Mouse (Mus musculus): ENCODE measurements at regions not wholly inside any gene's neighbourhood (a gene's known extent, or its start where the extent isn't known, plus 50 kb on each side); places are given as distances from the start of the nearest gene placed in this dataset.
"Not testable (repeated sequence)": the region's sequence is repeated elsewhere in the genome, so short reads cannot be mapped to it uniquely, and the experiment has no call there.

- no peaks in the 10 kb centered on the region for H3K79me3 ChIP-seq (ENCODE audit: low read depth)
- H3K4me3 ChIP-seq (ENCODE audit: insufficient read depth, poor library complexity, severe bottlenecking), result no peak overlapping the region
- no peaks in the 10 kb centered on the region for H3K79me2 ChIP-seq (ENCODE audit: control insufficient read depth, insufficient read depth)
- H3ac ChIP-seq (ENCODE audit: control insufficient read depth, insufficient read length, low read depth), result no peak overlapping the region
- no peaks in the 10 kb centered on the region for H3K36me3 ChIP-seq (ENCODE audit: control insufficient read depth, insufficient read depth)
- no peaks in the 10 kb centered on the region for H3K27me3 ChIP-seq (ENCODE audit: control insufficient read depth, insufficient read depth, insufficient read length)
- no peak for TF ChIP-seq CEBPB (IDR thresholded peaks at IDR 0.05; ENCODE audit: low read depth)
- TF ChIP-seq MYOD1 (IDR thresholded peaks at IDR 0.05; ENCODE audit: control insufficient read depth, insufficient read length, low read depth), result no peak
- TF ChIP-seq MYOG (IDR thresholded peaks at IDR 0.05; ENCODE audit: control insufficient read depth, extremely low read depth, insufficient read length), result no peak
Observed at GRCm38 (mm10) chr8:31714077-31714458, 1714.4 kb upstream of the 5930422O12Rik start.

- no peaks in the 10 kb centered on the region for H3K36me3 ChIP-seq (ENCODE audit: control insufficient read depth, insufficient read depth)
- no peaks in the 10 kb centered on the region for H3K79me2 ChIP-seq (ENCODE audit: control insufficient read depth, insufficient read depth)
- no peak overlapping the region for H3K4me3 ChIP-seq (ENCODE audit: insufficient read depth, poor library complexity, severe bottlenecking)
- no peaks in the 10 kb centered on the region for H3K27me3 ChIP-seq (ENCODE audit: control insufficient read depth, insufficient read depth, insufficient read length)
- H3ac ChIP-seq (ENCODE audit: control insufficient read depth, insufficient read length, low read depth), result no peak overlapping the region
- H3K79me3 ChIP-seq (ENCODE audit: low read depth), result no peaks in the 10 kb centered on the region
- no peak for TF ChIP-seq MYOD1 (IDR thresholded peaks at IDR 0.05; ENCODE audit: control insufficient read depth, insufficient read length, low read depth)
- TF ChIP-seq FOSL1 (IDR thresholded peaks at IDR 0.05; ENCODE audit: insufficient read depth, low read length, poor library complexity, severe bottlenecking), result no peak
- TF ChIP-seq CTCF (IDR thresholded peaks at IDR 0.05; ENCODE audit: control insufficient read depth, insufficient read depth, insufficient read length), result no peak
- TF ChIP-seq USF1 (IDR thresholded peaks at IDR 0.05; ENCODE audit: low read depth), result no peak
- TF ChIP-seq MAX (IDR thresholded peaks at IDR 0.05), result no peak
- no peak for TF ChIP-seq MYOG (IDR thresholded peaks at IDR 0.05; ENCODE audit: control insufficient read depth, extremely low read depth, insufficient read length)
- no peak for TF ChIP-seq CEBPB (IDR thresholded peaks at IDR 0.05; ENCODE audit: low read depth)
Observed at GRCm38 (mm10) chr8:31720021-31720420, 1708.5 kb upstream of the 5930422O12Rik start.

- Histone ChIP-seq H3K4me3 (ENCODE audit: insufficient read depth, poor library complexity, severe bottlenecking) (no peak overlapping the region), H3K79me3 (ENCODE audit: low read depth) (no peaks in the 10 kb centered on the region)
- TF ChIP-seq MAX (IDR thresholded peaks at IDR 0.05), result no peak
- TF ChIP-seq USF1 (IDR thresholded peaks at IDR 0.05; ENCODE audit: low read depth), result no peak
- TF ChIP-seq FOSL1 (IDR thresholded peaks at IDR 0.05; ENCODE audit: insufficient read depth, low read length, poor library complexity, severe bottlenecking), result peak; percentile 44
- peak; percentile 76 for TF ChIP-seq CEBPB (IDR thresholded peaks at IDR 0.05; ENCODE audit: low read depth)
- TF ChIP-seq MYOD1 (IDR thresholded peaks at IDR 0.05; ENCODE audit: control insufficient read depth, insufficient read length, low read depth), result no peak
- TF ChIP-seq CTCF (IDR thresholded peaks at IDR 0.05; ENCODE audit: control insufficient read depth, insufficient read depth, insufficient read length), result no peak
- TF ChIP-seq MYOG (IDR thresholded peaks at IDR 0.05; ENCODE audit: control insufficient read depth, extremely low read depth, insufficient read length), result no peak
Observed at GRCm38 (mm10) chr8:31720585-31720984, 1707.9 kb upstream of the 5930422O12Rik start.

GRCm38 (mm10) chr8:31725430-31725829 lies 1703.1 kb upstream of the 5930422O12Rik start:
- no peaks in the 10 kb centered on the region for H3K79me3 ChIP-seq (ENCODE audit: low read depth)
- H3K27me3 ChIP-seq (ENCODE audit: control insufficient read depth, insufficient read depth, insufficient read length), result no peaks in the 10 kb centered on the region
- H3K36me3 ChIP-seq (ENCODE audit: control insufficient read depth, insufficient read depth), result no peaks in the 10 kb centered on the region
- no peak overlapping the region for H3K4me3 ChIP-seq (ENCODE audit: insufficient read depth, poor library complexity, severe bottlenecking)
- no peaks in the 10 kb centered on the region for H3K79me2 ChIP-seq (ENCODE audit: control insufficient read depth, insufficient read depth)
- TF ChIP-seq CEBPB (IDR thresholded peaks at IDR 0.05; ENCODE audit: low read depth), result no peak
- no peak for TF ChIP-seq MYOD1 (IDR thresholded peaks at IDR 0.05; ENCODE audit: control insufficient read depth, insufficient read length, low read depth)
- TF ChIP-seq USF1 (IDR thresholded peaks at IDR 0.05; ENCODE audit: low read depth), result no peak
- no peak for TF ChIP-seq MYOG (IDR thresholded peaks at IDR 0.05; ENCODE audit: control insufficient read depth, extremely low read depth, insufficient read length)
- no peak for TF ChIP-seq CTCF (IDR thresholded peaks at IDR 0.05; ENCODE audit: control insufficient read depth, insufficient read depth, insufficient read length)
- no peak for TF ChIP-seq FOSL1 (IDR thresholded peaks at IDR 0.05; ENCODE audit: insufficient read depth, low read length, poor library complexity, severe bottlenecking)
- TF ChIP-seq MAX (IDR thresholded peaks at IDR 0.05), result no peak
- H3ac ChIP-seq (ENCODE audit: control insufficient read depth, insufficient read length, low read depth), result no peak overlapping the region

More at GRCm38 (mm10) chr8:31720585-31720984, 1707.9 kb upstream of the 5930422O12Rik start:
- Histone ChIP-seq H3K79me2 (ENCODE audit: control insufficient read depth, insufficient read depth) (no peaks in the 10 kb centered on the region), H3K27me3 (ENCODE audit: control insufficient read depth, insufficient read depth, insufficient read length) (no peaks in the 10 kb centered on the region), H3K36me3 (ENCODE audit: control insufficient read depth, insufficient read depth) (no peaks in the 10 kb centered on the region), H3ac (ENCODE audit: control insufficient read depth, insufficient read length, low read depth) (no peak overlapping the region)

- H3ac ChIP-seq (ENCODE audit: control insufficient read depth, insufficient read length, low read depth), result no peak overlapping the region
Observed at GRCm38 (mm10) chr8:31735610-31736009, 1692.9 kb upstream of the 5930422O12Rik start.

GRCm38 (mm10) chr8:31737314-31737713 lies 1691.2 kb upstream of the 5930422O12Rik start:
- not testable (repeated sequence) for H3ac ChIP-seq (ENCODE audit: control insufficient read depth, insufficient read length, low read depth); H3K79me2 ChIP-seq (ENCODE audit: control insufficient read depth, insufficient read depth); H3K4me3 ChIP-seq (ENCODE audit: insufficient read depth, poor library complexity, severe bottlenecking); H3K27me3 ChIP-seq (ENCODE audit: control insufficient read depth, insufficient read depth, insufficient read length); H3K79me3 ChIP-seq (ENCODE audit: low read depth); H3K36me3 ChIP-seq (ENCODE audit: control insufficient read depth, insufficient read depth)

More at GRCm38 (mm10) chr8:31735610-31736009, 1692.9 kb upstream of the 5930422O12Rik start:
- H3K79me2 ChIP-seq (ENCODE audit: control insufficient read depth, insufficient read depth), result no peaks in the 10 kb centered on the region
- no peaks in the 10 kb centered on the region for H3K79me3 ChIP-seq (ENCODE audit: low read depth)
- H3K4me3 ChIP-seq (ENCODE audit: insufficient read depth, poor library complexity, severe bottlenecking), result no peak overlapping the region
- no peaks in the 10 kb centered on the region for H3K36me3 ChIP-seq (ENCODE audit: control insufficient read depth, insufficient read depth)
- no peak for TF ChIP-seq MYOD1 (IDR thresholded peaks at IDR 0.05; ENCODE audit: control insufficient read depth, insufficient read length, low read depth)
- no peak for TF ChIP-seq FOSL1 (IDR thresholded peaks at IDR 0.05; ENCODE audit: insufficient read depth, low read length, poor library complexity, severe bottlenecking)
- TF ChIP-seq MAX (IDR thresholded peaks at IDR 0.05), result no peak
- no peak for TF ChIP-seq MYOG (IDR thresholded peaks at IDR 0.05; ENCODE audit: control insufficient read depth, extremely low read depth, insufficient read length)
- TF ChIP-seq USF1 (IDR thresholded peaks at IDR 0.05; ENCODE audit: low read depth), result no peak
- no peak for TF ChIP-seq CTCF (IDR thresholded peaks at IDR 0.05; ENCODE audit: control insufficient read depth, insufficient read depth, insufficient read length)
- no peak for TF ChIP-seq CEBPB (IDR thresholded peaks at IDR 0.05; ENCODE audit: low read depth)
- H3K27me3 ChIP-seq (ENCODE audit: control insufficient read depth, insufficient read depth, insufficient read length), result no peaks in the 10 kb centered on the region
